Mouse (Mus musculus) adrenal gland, adult (tissue): Measurements from ENCODE around the gene Armh3.
A peak's percentile ranks its signal among the peaks of the same experiment; 100 is the strongest.
"Not testable (repeated sequence)": the region's sequence is repeated elsewhere in the genome, so short reads cannot be mapped to it uniquely, and the experiment has no call there.

Experiments
- DNase-seq, 2 experiments: peaks; one replicate each; pipeline ENCODE4 v3.0.0; 2022 to 2023; ENCODE audit warnings: low spot score in 1 of 2; ENCODE audit not compliant: inconsistent age in 2 of 2

Armh3 gene

DNA sequence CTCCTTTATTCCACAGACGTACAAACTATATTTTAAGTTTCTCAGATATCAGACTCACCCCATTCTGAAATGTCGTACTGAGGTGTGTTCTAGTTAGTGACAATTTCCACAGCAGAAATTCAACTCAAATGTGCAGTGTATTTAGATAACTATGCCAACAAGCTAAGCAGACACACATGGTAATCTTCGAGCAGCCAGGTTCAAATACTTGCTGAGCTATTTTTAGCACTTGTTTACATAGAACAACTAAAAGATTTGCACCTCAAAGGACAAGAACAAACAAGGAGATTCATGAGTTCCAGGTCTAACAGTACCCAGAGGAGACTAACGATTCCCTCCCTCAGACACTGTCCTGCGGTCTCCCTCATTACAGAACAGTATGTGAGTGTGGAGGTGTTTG lies 171.2 kb downstream of the Armh3 start:
- DNase-seq = no peak

DNA sequence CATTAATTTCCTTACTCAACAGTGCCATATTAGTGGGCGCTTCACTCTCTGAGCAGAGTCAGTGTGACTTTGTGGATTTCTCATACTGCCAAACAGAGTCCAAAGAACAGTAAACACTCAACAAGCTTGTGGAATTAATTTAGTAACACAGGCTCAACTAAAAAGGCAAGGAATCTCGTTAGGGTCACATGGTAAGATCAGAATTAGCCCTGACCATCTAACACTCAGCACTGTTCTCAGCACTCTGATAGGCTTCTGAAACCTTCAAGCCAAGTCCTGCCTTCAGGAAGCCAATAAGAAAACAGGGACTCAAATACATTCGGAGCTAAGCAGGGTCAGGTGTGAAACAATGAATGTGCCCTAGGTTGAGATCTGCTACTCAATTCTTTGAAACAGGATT lies 172.1 kb downstream of the Armh3 start:
- no peak for DNase-seq

DNA sequence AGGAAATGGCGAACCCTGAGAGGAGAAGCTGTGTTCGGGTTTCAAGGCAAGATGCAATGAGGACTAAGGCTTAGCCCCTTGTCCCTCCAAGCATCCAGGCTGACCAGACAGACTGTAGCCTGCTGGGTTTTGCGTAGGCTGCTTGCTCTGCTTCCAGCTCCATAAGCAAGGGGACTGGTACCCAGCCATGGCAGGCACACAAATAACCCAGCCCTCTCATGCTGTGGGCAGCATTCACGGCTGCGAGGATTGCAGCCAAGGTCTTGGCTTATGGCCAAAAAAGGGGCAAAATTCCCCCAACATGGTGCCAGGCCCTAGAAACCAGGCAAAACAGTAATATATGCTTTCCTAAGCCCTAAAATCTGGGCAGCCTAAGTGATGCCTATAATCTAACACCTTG lies 176.5 kb downstream of the Armh3 start:
- DNase-seq = no peak

DNA sequence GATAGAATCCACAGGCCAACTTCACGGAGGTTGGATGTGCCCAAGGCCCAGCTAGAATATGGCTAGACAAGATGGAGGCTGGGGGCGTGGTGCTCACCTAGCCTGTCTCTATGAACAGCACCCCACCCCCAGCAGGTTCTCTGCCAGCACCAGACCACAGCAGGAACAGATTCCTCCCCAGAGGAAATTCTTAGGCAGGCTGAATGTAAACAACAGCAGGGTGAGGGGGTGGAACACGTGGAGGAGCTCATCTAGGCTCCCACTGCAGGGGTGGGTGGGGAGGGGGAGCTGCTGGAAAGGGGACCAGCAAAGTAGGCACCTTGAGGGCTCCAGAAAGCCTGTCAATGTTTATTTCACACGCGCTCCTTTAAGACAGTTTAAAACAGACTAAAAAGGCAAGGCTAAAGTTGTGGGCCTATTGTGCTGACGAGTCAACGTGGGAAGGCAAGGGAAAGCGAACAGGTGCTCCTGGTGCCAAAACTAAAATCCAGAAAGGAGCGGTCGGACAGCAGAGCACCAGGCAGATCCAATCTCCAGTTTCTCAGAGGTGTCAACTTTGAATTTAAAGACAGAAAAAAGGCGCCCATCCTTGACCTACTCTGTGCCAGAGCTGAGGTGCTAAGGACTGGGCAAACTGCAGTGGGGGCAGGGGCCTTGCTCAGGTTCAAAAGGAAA lies 180.3 kb downstream of the Armh3 start:
- DNase-seq = no peak

DNA sequence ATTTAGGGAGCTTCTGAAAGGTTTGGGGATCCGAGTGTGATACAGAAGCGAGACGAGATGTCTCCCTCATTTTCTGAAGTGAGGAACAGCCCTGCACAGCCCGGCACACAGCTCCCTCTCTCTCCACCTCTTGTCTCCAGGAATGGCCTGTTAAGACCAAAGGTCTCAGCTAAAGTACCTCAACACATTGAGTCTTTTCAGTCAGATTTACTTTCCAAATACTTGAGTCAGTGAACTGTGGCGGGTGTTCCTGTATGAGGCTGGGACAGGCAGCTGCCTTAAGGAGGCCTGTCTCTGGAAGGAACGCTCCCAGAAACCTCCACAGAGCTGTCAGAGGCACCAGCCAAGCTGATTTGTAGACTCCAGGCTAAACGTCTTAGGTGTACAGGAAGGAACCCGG lies 181.6 kb downstream of the Armh3 start:
- DNase-seq = no peak

DNA sequence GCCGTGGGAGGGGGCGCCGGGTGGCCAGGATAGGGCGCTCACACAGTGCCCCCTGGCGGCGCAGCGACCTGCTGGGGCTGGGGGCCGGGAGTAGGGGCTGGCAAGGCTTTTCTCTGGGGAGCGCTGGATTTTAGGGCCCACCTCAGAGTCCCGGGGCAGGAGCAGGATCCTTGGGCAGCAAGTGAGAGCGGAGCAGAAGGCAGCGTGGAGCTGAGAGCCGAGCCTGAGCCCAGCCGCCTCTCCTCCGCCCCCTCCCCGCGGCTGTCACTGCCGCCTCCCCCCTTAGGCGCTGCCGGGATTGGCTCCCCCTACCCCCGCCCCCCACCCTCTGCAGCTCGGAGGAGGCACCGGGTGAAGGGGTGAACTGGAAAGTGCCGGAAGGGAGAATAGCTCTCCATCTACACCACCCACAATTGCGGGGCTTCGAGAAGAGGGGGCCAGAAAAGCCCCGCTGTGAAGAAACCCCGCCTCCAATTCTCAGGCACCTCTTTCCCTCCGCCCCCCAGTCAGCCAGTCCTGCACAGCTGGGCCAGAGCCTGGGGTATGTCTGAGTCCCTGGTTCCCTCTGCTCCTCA lies 182.4 kb downstream of the Armh3 start, which contains the start of gene Kcnip2:
Gene Kcnip2, minus strand, starts transcription at position 231 of the 575 bp plus-strand sequence.
- DNase-seq = no peak

DNA sequence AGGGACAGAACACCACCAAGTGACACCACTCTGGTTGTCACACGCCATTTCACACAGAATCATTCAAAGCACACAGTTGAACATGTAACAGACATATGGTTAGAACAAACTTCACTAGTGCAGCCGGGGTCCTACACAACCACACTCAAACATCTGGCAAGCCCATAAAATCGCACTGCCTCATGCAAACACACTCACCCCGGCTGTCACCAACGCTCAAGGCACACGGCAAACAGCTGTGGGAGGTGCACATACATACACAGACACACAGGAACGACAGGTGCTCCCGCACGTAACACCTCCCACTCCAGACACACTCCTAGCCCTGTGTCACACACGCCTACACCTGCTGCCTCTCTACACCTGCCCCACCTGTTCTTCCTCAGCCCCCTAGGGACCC lies 183.1 kb downstream of the Armh3 start:
- no peak for DNase-seq

DNA sequence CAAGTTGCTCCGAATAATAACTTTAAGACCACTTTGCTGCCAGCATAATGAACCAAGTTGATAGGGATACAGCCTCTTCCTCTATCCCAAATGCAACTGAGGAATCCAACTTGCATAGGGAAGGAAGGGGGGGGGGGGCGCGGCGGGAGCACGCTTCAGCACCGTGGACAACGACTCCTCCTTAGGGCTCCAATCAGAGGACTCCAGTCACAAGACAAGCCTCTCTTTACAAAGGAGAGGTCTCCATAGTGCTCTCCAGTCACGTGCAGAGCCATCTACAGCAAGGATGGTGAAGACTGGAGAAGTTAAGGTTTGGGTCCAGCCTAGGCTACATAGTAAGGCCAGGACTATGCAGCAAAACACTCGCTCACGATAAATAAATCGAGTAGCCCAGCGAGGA lies 184.5 kb downstream of the Armh3 start:
- DNase-seq = no peak

DNA sequence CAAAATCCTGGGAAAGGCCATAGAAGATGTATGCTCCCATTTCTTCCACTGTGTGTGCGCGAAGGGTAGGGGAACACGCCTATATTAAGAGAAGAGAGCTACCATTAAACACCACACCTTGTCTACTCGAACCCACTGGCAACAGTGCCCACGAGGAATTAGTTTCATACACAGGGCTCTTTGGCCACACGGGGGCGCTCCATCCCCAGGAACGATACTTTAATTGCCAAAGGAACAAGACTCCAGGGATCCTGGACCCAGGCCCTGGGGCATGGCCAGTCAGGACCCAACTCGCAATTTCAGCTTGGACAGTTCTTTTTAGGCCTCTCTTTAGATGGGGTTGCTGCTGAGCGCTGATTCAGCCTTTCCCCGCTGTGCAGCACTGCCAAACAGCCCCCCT lies 185.0 kb downstream of the Armh3 start:
- peak; percentile 81 to 95 for DNase-seq

DNA sequence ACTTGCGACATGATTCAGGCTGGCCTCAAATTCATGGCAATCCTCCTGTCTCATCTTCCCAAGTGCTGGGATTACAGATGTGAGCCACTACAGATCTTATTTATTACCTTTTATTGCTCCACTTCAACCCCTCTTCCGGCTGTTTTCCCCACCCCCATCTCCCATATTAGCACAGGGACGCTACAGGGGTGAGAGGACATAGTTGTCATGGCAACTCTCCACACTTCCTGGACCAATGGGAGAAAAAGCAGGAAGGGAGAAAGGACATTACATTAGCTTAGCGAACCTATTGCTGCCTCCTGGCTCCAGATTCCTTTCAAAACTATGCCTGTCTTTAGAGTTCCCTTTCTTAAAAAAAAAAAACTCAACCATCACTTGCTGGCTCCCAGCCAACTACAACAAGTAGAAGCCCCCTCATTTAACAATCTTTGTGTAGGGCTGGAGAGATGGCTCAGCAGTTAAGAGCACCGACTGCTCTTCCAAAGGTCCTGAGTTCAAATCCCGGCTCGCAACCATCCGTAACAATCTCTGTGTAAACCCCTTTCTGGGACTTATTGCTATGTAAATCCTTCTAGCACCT lies 185.5 kb downstream of the Armh3 start:
- peak in 1 of 2 experiments; percentile 50 for DNase-seq

DNA sequence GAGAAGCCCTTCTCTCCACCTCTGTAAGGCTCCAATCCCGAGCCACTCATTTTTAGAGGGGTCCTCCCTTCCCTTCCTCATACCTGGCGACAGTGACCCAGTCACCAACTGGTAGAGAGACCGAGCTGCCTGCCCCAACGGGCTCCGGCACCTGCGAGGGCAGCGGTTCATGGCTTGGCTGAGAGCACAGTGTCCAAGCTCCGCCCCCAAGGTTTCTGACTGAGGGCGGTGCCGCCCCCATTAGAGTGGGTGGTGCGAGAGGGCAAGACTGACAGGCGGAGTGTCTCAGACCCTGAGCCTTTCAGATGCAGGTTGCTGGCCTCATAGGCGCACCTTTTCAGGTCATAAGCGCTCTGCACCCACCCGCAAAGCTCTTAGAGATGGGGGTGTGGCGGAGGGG lies 186.2 kb downstream of the Armh3 start:
- peak; percentile 73 to 88 for DNase-seq

DNA sequence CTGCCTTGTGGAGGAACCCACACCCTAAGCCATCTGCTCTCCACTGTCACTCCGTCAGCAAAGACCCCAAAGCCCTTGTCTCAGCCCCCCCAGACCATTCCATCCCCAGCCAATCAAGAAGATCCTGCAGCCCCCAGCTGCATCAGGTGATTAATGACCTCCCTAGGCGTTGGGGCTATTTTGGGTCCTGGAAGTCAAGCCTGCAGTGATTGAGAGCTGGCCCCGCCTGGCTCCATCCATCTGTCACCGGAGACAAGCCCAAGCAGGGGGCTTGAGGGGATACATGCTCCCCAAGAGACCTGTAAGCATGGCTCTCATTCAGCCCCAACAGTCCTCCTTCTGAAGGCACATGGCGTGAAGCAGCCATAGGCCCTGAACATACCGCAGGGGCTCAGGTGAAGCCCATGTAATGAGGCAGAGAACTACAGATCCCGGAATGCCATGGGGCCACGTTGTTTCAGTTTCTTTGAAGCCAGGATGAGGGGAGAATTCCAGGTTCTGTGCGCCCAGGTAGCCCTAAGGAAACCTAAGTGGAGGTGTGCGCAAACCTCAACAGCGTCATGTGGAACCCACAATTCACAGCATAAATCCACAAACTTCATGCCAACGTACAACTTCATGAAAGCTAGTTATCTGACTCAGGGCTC lies 187.1 kb downstream of the Armh3 start:
- no peak for DNase-seq

DNA sequence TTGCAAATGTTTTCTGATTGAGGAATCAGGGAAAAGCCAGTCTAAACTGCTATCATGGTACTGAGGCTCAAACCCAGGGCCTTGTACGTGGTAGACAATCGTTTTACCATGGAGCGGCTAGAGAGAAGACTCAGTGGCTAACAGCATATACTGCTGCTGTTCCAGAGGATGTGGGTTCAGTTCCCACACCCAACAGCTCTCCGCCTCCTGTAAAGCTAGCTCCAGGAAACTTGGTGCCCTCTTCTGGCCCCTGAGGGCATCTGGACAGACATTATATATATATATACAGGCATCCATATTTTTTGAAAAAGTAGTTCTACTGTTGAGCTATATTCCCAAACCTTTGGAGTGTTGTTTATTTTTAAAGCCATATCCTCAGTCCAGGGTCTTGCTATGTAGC lies 190.6 kb downstream of the Armh3 start:
- DNase-seq = no peak

DNA sequence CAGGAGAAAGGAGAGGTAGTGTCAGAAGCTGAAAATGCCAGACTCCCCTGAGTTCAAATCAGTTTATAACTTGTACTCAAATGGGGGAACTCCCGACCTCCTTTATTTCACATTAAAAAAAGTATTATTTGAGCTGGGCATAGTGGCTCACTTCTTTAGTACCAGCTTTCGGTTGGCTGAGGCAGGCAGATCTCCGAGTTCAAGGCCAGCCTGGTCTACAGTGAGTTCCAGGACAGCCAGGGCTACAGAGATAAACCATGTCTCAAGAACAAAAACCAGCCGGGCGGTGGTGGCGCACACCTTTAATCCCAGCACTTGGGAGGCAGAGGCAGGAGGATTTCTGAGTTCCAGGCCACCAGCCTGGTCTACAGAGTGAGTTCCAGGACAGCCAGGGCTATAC lies 192.5 kb downstream of the Armh3 start:
- DNase-seq = not testable (repeated sequence)

DNA sequence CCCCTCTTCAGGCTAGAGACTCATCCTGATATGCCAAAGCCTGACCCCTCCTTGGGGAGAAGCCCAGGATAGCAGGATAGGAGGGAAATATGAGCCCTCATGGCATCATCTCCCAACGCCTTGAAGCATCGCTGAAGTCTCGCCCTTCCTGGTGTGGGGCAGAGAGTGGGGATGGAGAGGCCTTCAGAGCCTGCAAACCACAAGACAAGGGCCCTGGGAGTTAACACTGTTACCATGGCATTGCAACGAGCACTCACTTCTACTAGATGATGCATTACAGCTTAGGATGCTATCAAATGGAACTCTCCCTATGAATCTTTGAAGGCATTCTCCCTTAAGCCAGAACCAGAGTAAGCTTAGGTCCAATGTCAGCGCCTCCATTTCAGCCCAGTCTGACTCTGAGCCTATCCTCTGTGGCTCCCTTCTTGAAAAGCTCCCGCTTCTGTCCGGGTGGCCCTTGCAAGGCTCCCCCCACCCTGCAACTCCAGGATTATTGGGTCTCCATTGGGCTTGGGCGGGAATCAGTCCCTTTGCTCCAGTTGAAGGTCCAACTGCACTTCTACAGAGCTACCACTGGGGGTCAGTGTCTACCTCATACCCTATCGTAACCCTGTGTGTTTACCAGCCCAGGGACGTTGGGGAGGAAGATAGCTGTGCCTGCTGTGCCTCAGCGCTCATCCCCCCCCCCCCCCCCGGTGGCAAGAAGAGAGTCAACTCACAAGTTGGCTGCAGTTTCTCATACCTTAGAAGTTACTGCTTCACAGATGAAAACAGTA lies 193.5 kb downstream of the Armh3 start:
- peak in 1 of 2 experiments; percentile 63 for DNase-seq

DNA sequence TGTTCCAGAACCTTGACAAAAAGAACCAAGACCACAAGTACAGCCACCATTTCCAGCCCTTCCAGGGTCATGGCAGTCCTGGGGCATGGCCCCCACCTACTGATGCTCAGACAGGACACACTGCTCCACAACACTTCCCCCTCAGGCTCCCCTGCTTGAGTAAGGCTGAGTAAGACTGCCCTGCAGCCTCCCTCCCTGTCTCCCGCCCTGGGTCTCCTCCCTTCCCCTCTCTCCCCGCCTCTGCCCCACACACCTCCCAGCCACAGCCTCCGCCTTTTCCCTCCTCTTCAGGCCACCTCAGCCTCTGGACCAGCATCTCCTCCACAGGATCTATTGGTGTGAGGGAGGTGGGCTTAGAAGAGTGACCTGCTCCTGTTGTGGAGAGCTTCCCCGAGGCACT lies 194.9 kb downstream of the Armh3 start:
- DNase-seq = no peak

DNA sequence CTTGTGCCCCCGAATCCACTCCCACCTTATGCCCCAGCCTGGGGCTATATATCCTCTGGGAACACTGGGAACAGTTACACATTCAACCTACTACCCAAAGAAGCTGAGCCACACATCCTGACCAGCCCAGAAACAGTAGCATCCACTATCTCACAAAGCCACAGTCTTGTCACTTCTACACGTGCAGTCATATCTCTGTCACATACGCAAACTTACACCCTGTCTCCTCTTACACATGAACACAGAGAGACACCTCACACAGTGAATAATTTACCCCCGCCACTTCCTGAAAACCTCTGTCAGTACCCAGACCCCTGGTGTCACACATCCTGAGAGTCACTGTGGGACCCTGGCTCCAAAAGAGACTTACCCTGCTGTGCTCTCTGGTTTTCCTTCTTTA lies 195.6 kb downstream of the Armh3 start:
- no peak for DNase-seq

DNA sequence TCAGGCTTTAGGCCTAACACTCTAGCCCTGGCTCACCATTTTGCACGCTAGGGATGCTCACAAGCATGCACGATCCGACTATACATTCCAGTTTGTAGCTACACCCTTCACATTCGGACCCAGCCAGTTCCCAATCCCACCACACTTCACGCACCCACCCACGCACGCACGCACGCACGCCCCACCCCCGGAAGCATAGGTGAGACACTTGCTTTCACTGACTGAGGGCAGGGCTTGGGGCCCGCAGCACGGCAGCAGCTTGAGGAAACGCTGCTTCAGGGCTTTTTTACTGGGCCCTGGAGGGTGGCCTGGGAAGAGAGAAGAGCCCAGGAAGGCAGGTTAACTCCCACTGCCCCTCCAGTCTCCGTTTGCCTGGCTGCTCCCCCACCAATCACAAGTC lies 201.4 kb downstream of the Armh3 start:
- no peak for DNase-seq

DNA sequence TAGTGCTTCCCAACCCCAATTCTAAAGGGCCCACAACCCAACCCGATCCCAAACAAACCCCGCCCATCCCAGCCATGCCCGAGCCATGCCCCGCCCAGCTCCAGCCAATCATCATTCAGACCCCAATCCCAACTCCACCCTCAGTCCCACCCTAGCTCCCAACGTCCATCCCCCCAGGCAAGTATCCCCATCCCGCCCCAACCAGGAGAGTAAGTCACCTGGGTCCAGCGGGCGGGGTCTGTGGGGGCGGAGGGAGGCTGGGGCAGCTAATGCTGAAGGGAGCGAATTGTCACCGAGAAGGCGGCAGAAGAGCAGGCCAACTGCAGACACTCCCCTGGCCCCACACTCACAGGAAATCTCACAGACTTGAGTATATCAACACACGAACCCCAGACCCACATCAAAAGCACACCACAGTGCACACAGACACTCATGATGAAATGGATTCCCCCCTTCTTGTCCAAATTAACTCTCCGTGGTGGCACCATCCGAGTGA lies 202.2 kb downstream of the Armh3 start:
- no peak for DNase-seq

DNA sequence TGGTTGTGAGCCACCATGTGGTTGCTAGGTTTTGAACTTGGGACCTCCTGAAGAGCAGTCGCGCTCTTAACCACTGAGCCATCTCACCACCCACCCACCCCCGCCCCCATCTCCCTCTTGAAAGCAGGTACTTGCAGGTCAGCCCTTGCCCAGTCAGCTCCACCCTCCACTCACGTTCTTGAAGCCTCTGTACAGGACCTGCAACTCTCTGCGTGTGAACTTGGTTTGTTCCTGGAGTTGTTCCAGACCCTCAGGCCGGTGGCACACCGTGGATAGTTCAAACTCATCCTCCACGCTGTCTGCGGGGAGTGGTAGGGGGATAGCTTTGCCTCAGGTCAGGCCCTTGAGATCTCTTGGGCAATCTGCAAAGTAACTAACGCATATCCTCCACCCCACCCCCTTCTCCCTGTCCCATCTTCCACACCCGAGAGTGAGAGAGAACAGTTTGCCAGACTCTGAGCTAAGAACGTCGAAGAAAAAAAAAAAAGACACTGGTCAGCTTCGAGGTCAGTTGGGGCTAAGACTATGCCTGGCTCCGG lies 202.8 kb downstream of the Armh3 start:
- DNase-seq = no peak

DNA sequence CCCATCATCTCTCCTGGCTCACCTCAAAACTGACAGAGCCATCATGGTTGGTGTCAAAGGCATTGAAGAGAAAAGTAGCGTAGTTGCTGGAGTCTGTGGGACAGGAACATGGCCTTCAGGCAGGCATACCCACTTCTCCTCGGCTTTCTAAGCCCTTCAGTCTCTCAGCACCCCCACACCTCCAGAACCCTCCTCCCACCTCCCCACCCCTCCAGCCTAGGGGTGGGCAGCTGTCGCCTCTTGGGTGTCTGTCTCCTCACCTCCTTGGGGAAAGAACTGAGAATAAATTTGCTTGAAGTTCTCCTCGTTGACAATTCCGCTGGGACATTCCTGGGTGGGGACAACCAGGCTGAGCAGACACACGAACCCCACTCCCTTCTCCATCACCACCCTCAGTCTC lies 203.6 kb downstream of the Armh3 start:
- no peak for DNase-seq
